Mouse (Mus musculus) neural tube, embryonic 14.5 days (tissue): ENCODE data around the gene Psph. TPM values are rescaled to one million over a fixed set of nuclear protein-coding genes. Genes with fewer than 3 reads are reported as not detected.

Experiments used
- ATAC-seq: fragments of 200-750 bp; cut with Nextera tagmentation; 2 replicates; pipeline ENCODE4 v1.8.0; 2017; ENCODE audit warnings: low read depth, mild to moderate bottlenecking, moderate TSS enrichment, moderate library complexity
- H3K27ac ChIP-seq: fragments of 300-500 bp; sonication (generic); 2 replicates; pipeline ENCODE4 v1.5.1; 2014; ENCODE audit warnings: low read depth, mild to moderate bottlenecking, control low read depth, low read length, moderate library complexity, mixed read lengths
- H3K27me3 ChIP-seq: fragments of 300-500 bp; sonication (generic); 2 replicates; pipeline ENCODE4 v1.6.1; 2014; ENCODE audit warnings: low read length; ENCODE audit not compliant: control insufficient read depth, insufficient read depth
- H3K36me3 ChIP-seq: fragments of 300-500 bp; sonication (generic); 2 replicates; pipeline ENCODE4 v1.6.1; 2014; ENCODE audit warnings: low read length, mixed read lengths; ENCODE audit not compliant: control insufficient read depth, insufficient read depth
- H3K4me1 ChIP-seq: fragments of 300-500 bp; sonication (generic); 2 replicates; pipeline ENCODE4 v1.6.1; 2014; ENCODE audit warnings: low read length; ENCODE audit not compliant: control insufficient read depth, insufficient read depth
- H3K4me2 ChIP-seq: fragments of 300-500 bp; sonication (generic); 2 replicates; pipeline ENCODE4 v1.6.1; 2014; ENCODE audit warnings: mild to moderate bottlenecking, low read depth, low read length, control low read depth
- H3K4me3 ChIP-seq: fragments of 300-500 bp; sonication (generic); 2 replicates; pipeline ENCODE4 v1.5.1; 2014; ENCODE audit warnings: low read depth, low read length, control low read depth, mixed read lengths
- H3K9ac ChIP-seq: fragments of 300-500 bp; sonication (generic); replicated peaks from 2 replicates; pipeline ENCODE4 v1.6.1; 2014; ENCODE audit warnings: low read depth, mild to moderate bottlenecking, control low read depth, low read length, mixed read lengths
- H3K9me3 ChIP-seq: fragments of 300-500 bp; sonication (generic); 2 replicates; pipeline ENCODE4 v1.6.1; 2016; ENCODE audit warnings: low read length; ENCODE audit not compliant: control insufficient read depth
- WGBS: fragments of 180-500 bp; shearing (Covaris S2); extraction: QIAGEN DNeasy Blood & Tissue Kit; methylation state at CpG from one replicate; pipeline ENCODE4 v1.1.7; 2014; 5-methylcytosine and 5-hydroxymethylcytosine counted together
- polyA plus RNA-seq: library from polyadenylated mRNA; unstranded; fragments of >200 nt; fragmentation: Nextera tagmentation; extraction: Ambion mirVana; gene quantifications from 2 replicates; pipeline ENCODE4 v1.2.1, GENCODE M21; 2014

The Psph gene
- polyA plus RNA-seq, 1 experiment from 2014 or later = 33.6 TPM

DNA sequence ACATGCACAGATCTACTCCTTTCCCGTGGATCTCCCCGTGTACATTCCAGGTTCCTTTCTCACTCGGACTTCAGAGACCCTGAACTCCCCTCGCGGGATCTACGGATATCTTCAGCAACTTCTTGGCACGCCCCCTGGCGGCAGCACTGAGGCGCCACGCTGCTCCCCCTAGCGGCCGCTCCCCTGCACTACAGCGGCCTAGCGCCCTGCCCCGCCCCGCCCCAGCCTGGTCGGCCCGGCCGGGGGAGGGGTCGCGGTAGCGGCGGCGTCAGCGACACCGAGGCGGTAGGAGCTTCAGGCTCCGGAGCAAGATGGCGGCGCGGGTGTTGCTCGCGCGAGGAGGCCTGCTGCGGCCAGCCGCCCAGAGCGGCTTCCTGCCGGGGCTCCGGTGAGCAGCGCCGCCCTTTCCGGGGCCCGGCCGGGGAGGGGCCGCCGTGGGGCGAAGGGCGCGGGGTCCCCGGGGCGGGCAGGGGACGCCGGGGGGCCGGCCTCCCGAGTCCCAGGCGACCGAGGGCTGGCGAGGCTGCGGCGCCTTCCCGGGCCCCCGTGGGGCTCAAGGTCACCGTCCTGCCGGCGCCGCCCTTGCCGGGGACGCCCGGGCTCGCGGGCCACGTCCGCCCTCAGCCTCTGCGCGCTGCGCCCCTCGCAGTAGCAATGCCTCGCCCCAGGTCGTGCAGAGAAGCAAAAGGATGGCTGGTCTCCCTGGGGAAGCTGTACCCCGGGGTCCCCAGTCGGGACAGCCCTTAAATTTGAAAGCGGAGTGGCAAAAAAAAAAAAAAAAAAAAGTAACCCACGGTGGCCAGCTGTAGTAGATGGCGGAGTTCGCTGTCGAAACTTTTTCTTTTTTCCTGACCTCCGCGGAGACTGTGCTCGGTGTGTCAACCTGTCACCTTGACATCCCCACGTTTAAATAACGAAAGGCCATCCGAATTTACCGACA, 62.1 kb downstream of the Psph start, which contains the start of gene Nipsnap2:
Gene Nipsnap2 (plus strand): TSS at position 230 of the 940 bp plus-strand sequence.
- Histone ChIP-seq H3K27me3 (no peaks in the 10 kb centered on the region), H3K4me1 (0 out of 2 replicates have a peak, but pooled peaks cover 6% of the 10 kb centered on the region), H3K4me2 (peak within 1 kb of the TSS; percentile 60), H3K9ac (peak within 1 kb of the TSS; percentile 90), H3K27ac (peak within 1 kb of the TSS; percentile 92), H3K36me3 (no peaks in the 10 kb centered on the region), H3K9me3 (no peaks in the 10 kb centered on the region), H3K4me3 (peak within 1 kb of the TSS; percentile 83)
- peak; percentile 93 for ATAC-seq
- 1% methylated on average over 65 of the region's 93 CpGs for WGBS

DNA sequence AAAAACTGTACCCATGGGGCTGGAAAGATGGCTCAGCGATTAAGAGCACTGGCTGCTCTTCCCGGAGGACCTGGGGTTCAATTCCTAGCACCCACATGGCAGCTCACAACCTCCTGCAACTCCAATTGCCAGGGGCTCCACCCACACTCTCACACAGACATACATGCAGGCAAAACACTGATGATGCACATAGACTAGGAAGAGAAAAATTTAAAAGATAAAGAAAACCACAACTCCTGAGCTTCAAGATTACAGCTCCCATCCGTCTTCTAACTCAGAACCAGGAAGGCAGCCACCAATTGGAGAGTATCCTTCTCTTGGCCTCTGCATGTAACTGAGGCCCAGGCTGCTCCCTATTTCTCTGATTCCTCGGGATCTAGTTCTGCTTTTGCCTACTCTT, 63.0 kb downstream of the Psph start:
- H3K36me3 ChIP-seq = no peaks in the 10 kb centered on the region
- ATAC-seq = no peak
- H3K4me1 ChIP-seq = 0 out of 2 replicates have a peak, but pooled peaks cover 6% of the 10 kb centered on the region
- 0 out of 2 replicates have a peak overlapping the region, but pooled peaks have one; percentile 92 for H3K27ac ChIP-seq
- H3K4me2 ChIP-seq = peak overlapping the region; percentile 60
- H3K4me3 ChIP-seq = peak overlapping the region; percentile 83
- no peak overlapping the region for H3K9ac ChIP-seq
- no peaks in the 10 kb centered on the region for H3K27me3 ChIP-seq
- 47% methylated on average over 4 of the region's 4 CpGs for WGBS
- no peaks in the 10 kb centered on the region for H3K9me3 ChIP-seq

DNA sequence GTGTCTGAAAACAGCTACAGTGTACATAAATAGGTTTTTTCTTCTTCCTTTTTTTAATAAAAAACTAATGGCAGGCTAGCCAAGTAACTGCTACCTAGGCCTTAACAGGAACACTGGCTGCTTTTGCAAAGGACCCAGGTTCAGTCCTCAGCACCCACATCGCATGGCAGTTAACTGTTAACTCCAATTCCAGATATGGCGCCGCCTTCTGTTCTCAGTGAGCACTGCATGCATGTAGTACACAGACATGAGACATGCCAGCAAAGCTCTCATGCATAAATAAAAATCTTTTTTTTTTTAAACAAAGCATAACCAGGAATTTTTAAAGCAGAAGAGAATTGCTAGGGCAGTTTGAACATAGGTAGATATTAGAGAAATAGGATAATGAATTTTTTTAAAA, 67.1 kb downstream of the Psph start:
- Histone ChIP-seq H3K27ac (no peak overlapping the region), H3K4me1 (peaks cover 7% of the 10 kb centered on the region), H3K4me3 (no peak overlapping the region), H3K36me3 (0 out of 2 replicates have a peak, but pooled peaks cover 4% of the 10 kb centered on the region), H3K27me3 (no peaks in the 10 kb centered on the region), H3K9me3 (no peaks in the 10 kb centered on the region), H3K4me2 (no peak overlapping the region), H3K9ac (no peak overlapping the region)
- WGBS = 88% methylated on average over 3 of the region's 3 CpGs
- ATAC-seq = no peak

DNA sequence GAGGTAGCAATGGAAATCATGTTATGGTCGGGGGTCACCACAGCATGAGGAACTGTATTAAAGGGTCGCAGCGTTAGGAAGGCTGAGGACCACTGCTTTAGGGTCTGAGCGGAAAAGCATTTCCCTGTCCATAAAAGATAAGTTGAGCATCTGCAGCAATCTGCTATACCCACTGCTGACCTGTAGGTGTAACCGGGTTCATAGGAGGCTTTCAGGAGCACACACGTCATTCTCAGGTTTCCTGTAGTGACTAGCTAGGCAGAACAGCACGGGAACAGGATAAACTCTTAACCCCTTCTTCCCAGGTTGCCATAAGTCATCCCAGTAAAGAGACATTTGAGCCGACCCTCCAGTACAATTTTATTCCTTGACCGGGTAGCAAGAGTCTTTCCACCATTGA, 70.2 kb downstream of the Psph start:
- Histone ChIP-seq H3K4me2 (no peak overlapping the region), H3K4me3 (no peak overlapping the region), H3K36me3 (0 out of 2 replicates have a peak, but pooled peaks cover 4% of the 10 kb centered on the region), H3K4me1 (peaks cover 7% of the 10 kb centered on the region), H3K9me3 (no peaks in the 10 kb centered on the region), H3K9ac (no peak overlapping the region), H3K27ac (no peak overlapping the region), H3K27me3 (no peaks in the 10 kb centered on the region)
- WGBS = 93% methylated on average over 9 of the region's 9 CpGs
- no peak for ATAC-seq

Other genes starting within 250 kb of the Psph start
- 7.5 and 7.7 TPM in 2 replicates for gene Mmp17, start 203.3 kb downstream of the Psph start, polyA plus RNA-seq
- gene Zfp11, start 117.3 kb downstream of the Psph start, polyA plus RNA-seq = 7.7 and 7.9 TPM in 2 replicates
- not detected in 2 replicates for gene Sept14, start 78.9 kb downstream of the Psph start, polyA plus RNA-seq
- 173 and 179 TPM in 2 replicates for gene Mrps17, start 72.0 kb downstream of the Psph start, polyA plus RNA-seq
- gene Nipsnap2, start 62.4 kb downstream of the Psph start, polyA plus RNA-seq = 95.1 and 95.6 TPM in 2 replicates
- 21.0 and 33.6 TPM in 2 replicates for gene Sumf2, start 59.5 kb upstream of the Psph start, polyA plus RNA-seq
- gene Chchd2, start 100.0 kb upstream of the Psph start, polyA plus RNA-seq = 717 and 752 TPM in 2 replicates
- 14.9 and 18.6 TPM in 2 replicates for gene Zbed5, start 108.3 kb upstream of the Psph start, polyA plus RNA-seq
- gene Phkg1, start 111.1 kb upstream of the Psph start, polyA plus RNA-seq = 0.58 and 0.92 TPM in 2 replicates
- gene Nupr1l, start 121.1 kb upstream of the Psph start, polyA plus RNA-seq = 3.7 and 3.8 TPM in 2 replicates
- gene Vkorc1l1, start 154.5 kb upstream of the Psph start, polyA plus RNA-seq = 26.2 and 31.5 TPM in 2 replicates
- 32.7 and 38.0 TPM in 2 replicates for gene Gusb, start 215.6 kb upstream of the Psph start, polyA plus RNA-seq
- gene Asl, start 241.8 kb upstream of the Psph start, polyA plus RNA-seq = 41.1 and 44.6 TPM in 2 replicates
- 46.0 and 51.9 TPM in 2 replicates for gene Crcp, start 241.8 kb upstream of the Psph start, polyA plus RNA-seq